Mouse (Mus musculus) spleen, postnatal 14 days (tissue): Measurements from ENCODE around the gene Gsc.

Source experiments
- DNase-seq, 2 experiments: peaks; one replicate each; pipeline ENCODE4 v3.0.0; 2021 to 2022; ENCODE audit warnings: low spot score in 2 of 2

Gene Gsc

GRCm38 (mm10) chr12:104472601-104473424 lies at the start of gene Gsc:
Gsc (minus strand) TSS chr12:104473330.
- DNase-seq = no peak

GRCm38 (mm10) chr12:104519721-104520120 lies 46.6 kb upstream of the Gsc start:
- DNase-seq = no peak

GRCm38 (mm10) chr12:104507911-104508310 lies 34.8 kb upstream of the Gsc start:
- no peak for DNase-seq

GRCm38 (mm10) chr12:104492009-104492408 lies 18.9 kb upstream of the Gsc start:
- DNase-seq = no peak

- DNase-seq = no peak
Measured at GRCm38 (mm10) chr12:104486205-104486604, 13.1 kb upstream of the Gsc start.

- no peak for DNase-seq
Measured at GRCm38 (mm10) chr12:104485161-104485560, 12.0 kb upstream of the Gsc start.

GRCm38 (mm10) chr12:104481007-104481406 lies 7.9 kb upstream of the Gsc start:
- no peak for DNase-seq

GRCm38 (mm10) chr12:104478193-104478592 lies 5.1 kb upstream of the Gsc start:
- DNase-seq = no peak

GRCm38 (mm10) chr12:104477501-104477900 lies 4.4 kb upstream of the Gsc start:
- no peak for DNase-seq

- DNase-seq = no peak
Measured at GRCm38 (mm10) chr12:104477066-104477465, 3.9 kb upstream of the Gsc start.

- DNase-seq = no peak
Measured at GRCm38 (mm10) chr12:104475946-104476345, 2.8 kb upstream of the Gsc start.

- DNase-seq = no peak
Measured at GRCm38 (mm10) chr12:104474881-104475740, 2.0 kb upstream of the Gsc start.

GRCm38 (mm10) chr12:104474191-104474871 lies 1.2 kb upstream of the Gsc start:
- DNase-seq = no peak

GRCm38 (mm10) chr12:104473492-104473891 lies 362 bp upstream of the Gsc start:
- no peak for DNase-seq

GRCm38 (mm10) chr12:104472218-104472525 lies 958 bp downstream of the Gsc start:
- DNase-seq = no peak

GRCm38 (mm10) chr12:104471351-104472217 lies 1.5 kb downstream of the Gsc start:
- no peak for DNase-seq

GRCm38 (mm10) chr12:104470646-104471045 lies 2.5 kb downstream of the Gsc start:
- no peak for DNase-seq

GRCm38 (mm10) chr12:104468783-104469182 lies 4.3 kb downstream of the Gsc start:
- no peak for DNase-seq

GRCm38 (mm10) chr12:104467372-104467771 lies 5.8 kb downstream of the Gsc start:
- DNase-seq = no peak

GRCm38 (mm10) chr12:104466930-104467329 lies 6.2 kb downstream of the Gsc start:
- DNase-seq = no peak

GRCm38 (mm10) chr12:104461372-104461771 lies 11.8 kb downstream of the Gsc start:
- no peak for DNase-seq
